Mouse (Mus musculus) MEL (cell line): ENCODE results near the gene Lyg1.

Experiments
- CTCF ChIP-seq, 3 experiments: IDR thresholded peaks in 2 of 3; conservative IDR thresholded peaks in 1 of 3; 2 replicates each; pipeline ENCODE4 v1.5.1; 2011 to 2012; ENCODE audit warnings: low read length in 3 of 3, low read depth in 2 of 3, mild to moderate bottlenecking in 2 of 3, improper control_type of control experiment in 1 of 3, inconsistent platforms in 1 of 3, mixed read lengths in 1 of 3, moderate library complexity in 1 of 3; ENCODE audit not compliant: control insufficient read depth in 1 of 3, insufficient read depth in 1 of 3, poor library complexity in 1 of 3, severe bottlenecking in 1 of 3
- TAL1 ChIP-seq: IDR thresholded peaks from 2 replicates; pipeline ENCODE4 v1.6.1; 2012; ENCODE audit warnings: mild to moderate bottlenecking, inconsistent platforms, low read length, moderate library complexity, mixed read lengths
- ZKSCAN1 ChIP-seq: IDR thresholded peaks from 2 replicates; pipeline ENCODE4 v1.6.1; 2012; ENCODE audit warnings: low read depth, mild to moderate bottlenecking, inconsistent platforms, low read length, improper control_type of control experiment, moderate library complexity

DNA sequence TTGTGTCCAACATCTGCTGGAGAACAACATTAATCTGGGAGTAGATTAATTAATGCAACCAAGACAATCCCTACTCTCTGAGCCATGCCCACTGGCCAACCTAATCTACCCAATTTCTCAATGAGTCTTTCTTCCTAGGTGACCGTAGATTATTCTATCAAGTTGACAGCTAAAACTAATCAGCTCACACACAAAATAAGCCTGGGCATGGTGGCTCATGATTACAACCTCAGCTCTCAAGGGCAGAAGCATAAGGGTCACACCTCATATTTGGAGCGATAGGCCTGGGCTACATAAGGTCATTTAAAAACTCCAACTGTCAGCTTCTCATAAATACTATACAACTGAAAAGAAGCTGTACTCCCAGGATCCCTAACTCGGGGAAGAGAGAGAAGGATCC is 38.7 kb upstream of the Lyg1 start:
- TF ChIP-seq CTCF (IDR thresholded peaks at IDR 0.05 in 2 of 3, conservative IDR thresholded peaks at IDR 0.05 in 1 of 3; ENCODE audit: control insufficient read depth in 1 of 3, insufficient read depth in 1 of 3, low read depth in 2 of 3, low read length in 3 of 3, poor library complexity in 1 of 3, severe bottlenecking in 1 of 3) = no peak
- TF ChIP-seq TAL1 = no peak
- TF ChIP-seq ZKSCAN1 = no peak
